Mouse (Mus musculus) kidney, postnatal 0 days (tissue): ENCODE measurements around the gene Slc38a10. TPM values are rescaled to one million over a fixed set of nuclear protein-coding genes. Genes with fewer than 3 reads are reported as not detected.

Source experiments
- ATAC-seq: fragments of 200-750 bp; cut with Nextera tagmentation; replicated peaks from 2 replicates; pipeline ENCODE4 v1.8.0; 2017; ENCODE audit warnings: low read depth, moderate number of reproducible peaks, moderate TSS enrichment, moderate library complexity; ENCODE audit not compliant: low FRiP score
- DNase-seq: peaks from one replicate; pipeline ENCODE4 v3.0.0-alpha.2; 2016; ENCODE audit warnings: low spot score
- H3K27ac ChIP-seq: fragments of 300-500 bp; sonication (generic); 2 replicates; pipeline ENCODE4 v1.5.1; 2014; ENCODE audit warnings: mild to moderate bottlenecking
- H3K27me3 ChIP-seq: fragments of 300-500 bp; sonication (generic); 2 replicates; pipeline ENCODE4 v1.6.1; 2014; ENCODE audit warnings: low read length, mixed read lengths; ENCODE audit not compliant: insufficient read depth
- H3K36me3 ChIP-seq: fragments of 300-500 bp; sonication (generic); 2 replicates; pipeline ENCODE4 v1.6.1; 2014; ENCODE audit warnings: low read length, mixed read lengths; ENCODE audit not compliant: insufficient read depth
- H3K4me1 ChIP-seq: fragments of 300-500 bp; sonication (generic); replicated peaks from 2 replicates; pipeline ENCODE4 v1.6.1; 2014; ENCODE audit warnings: antibody characterized with exemption, low read length, mixed read lengths; ENCODE audit not compliant: insufficient read depth
- H3K4me2 ChIP-seq: fragments of 300-500 bp; sonication (generic); 2 replicates; pipeline ENCODE4 v1.6.1; 2014; ENCODE audit warnings: mild to moderate bottlenecking, low read length, moderate library complexity, mixed read lengths
- H3K4me3 ChIP-seq: fragments of 300-500 bp; sonication (generic); replicated peaks from 2 replicates; pipeline ENCODE4 v1.5.1; 2014; ENCODE audit warnings: low read depth, low read length
- H3K9ac ChIP-seq: fragments of 300-500 bp; sonication (generic); 2 replicates; pipeline ENCODE4 v1.6.1; 2014; ENCODE audit warnings: low read depth, low read length
- H3K9me3 ChIP-seq: fragments of 300-500 bp; sonication (generic); replicated peaks from 2 replicates; pipeline ENCODE4 v1.6.1; 2016; ENCODE audit warnings: low read length, inconsistent platforms, mixed read lengths
- CTCF ChIP-seq: IDR thresholded peaks from 2 replicates; pipeline ENCODE4 v1.5.1; 2016; ENCODE audit warnings: antibody characterized with exemption, low read depth, mild to moderate bottlenecking, moderate library complexity
- WGBS: fragments of 180-500 bp; shearing (Covaris S2); extraction: QIAGEN DNeasy Blood & Tissue Kit; methylation state at CpG from one replicate; pipeline ENCODE4 v1.1.7; 2014; 5-methylcytosine and 5-hydroxymethylcytosine counted together
- polyA plus RNA-seq: library from polyadenylated mRNA; unstranded; fragments of >200 nt; fragmentation: Nextera tagmentation; extraction: Ambion mirVana; gene quantifications from 2 replicates; pipeline ENCODE4 v1.2.1, GENCODE M21; 2015

The Slc38a10 gene
- 94.0 and 105 TPM in 2 replicates for polyA plus RNA-seq

DNA sequence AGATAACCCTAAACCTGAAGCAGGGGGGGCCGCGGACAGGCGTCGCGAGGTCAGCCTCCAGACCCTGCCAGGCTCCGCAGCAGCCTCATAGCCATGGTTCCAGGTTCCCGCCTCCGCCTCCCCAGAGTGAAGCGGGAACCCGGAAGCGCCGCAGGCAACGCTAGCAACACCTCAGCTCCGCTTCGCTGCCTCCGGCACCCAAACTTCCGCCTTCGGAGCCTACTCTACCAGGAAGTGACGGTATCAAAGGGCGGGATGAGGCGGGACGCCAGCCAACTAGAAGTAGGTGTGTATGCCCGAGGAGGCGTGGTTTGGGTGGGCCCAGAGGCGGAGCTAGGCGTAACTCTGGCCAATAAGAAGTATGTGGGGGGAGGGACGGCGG lies at the start of gene Slc38a10:
Slc38a10 (minus strand) TSS at position 234 of the 382 bp plus-strand sequence.
- H3K4me1 ChIP-seq, result peaks cover 22% of the 10 kb centered on the region
- H3K9me3 ChIP-seq, result no peaks in the 10 kb centered on the region
- H3K27ac ChIP-seq, result peak within 1 kb of the TSS; percentile 88
- peak; percentile 95 for ATAC-seq
- no peaks in the 10 kb centered on the region for H3K36me3 ChIP-seq
- 0% methylated on average over 28 of the region's 28 CpGs for WGBS
- H3K9ac ChIP-seq, result peak within 1 kb of the TSS; percentile 86
- peak; percentile 100 for DNase-seq
- H3K4me2 ChIP-seq, result peak within 1 kb of the TSS; percentile 90
- peak within 1 kb of the TSS; percentile 87 for H3K4me3 ChIP-seq
- H3K27me3 ChIP-seq, result no peaks in the 10 kb centered on the region
- no peak for TF ChIP-seq CTCF

GRCm38 (mm10) chr11:120200621-120201020 lies 49.5 kb upstream of the Slc38a10 start:
- no peak overlapping the region for H3K4me2 ChIP-seq
- no peak overlapping the region for H3K4me3 ChIP-seq
- no peaks in the 10 kb centered on the region for H3K36me3 ChIP-seq
- no peak overlapping the region for H3K9ac ChIP-seq
- ATAC-seq (no peak), DNase-seq (no peak)
- H3K27me3 ChIP-seq, result no peaks in the 10 kb centered on the region
- no peaks in the 10 kb centered on the region for H3K9me3 ChIP-seq
- H3K4me1 ChIP-seq, result peaks cover 5% of the 10 kb centered on the region; the same call in 1 of the 2 replicates
- no peak for TF ChIP-seq CTCF
- 68% methylated on average over 6 of the region's 6 CpGs for WGBS
- H3K27ac ChIP-seq, result no peak overlapping the region

GRCm38 (mm10) chr11:120199766-120200165 lies 48.6 kb upstream of the Slc38a10 start:
- Histone ChIP-seq H3K4me2 (no peak overlapping the region), H3K4me3 (no peak overlapping the region), H3K36me3 (no peaks in the 10 kb centered on the region), H3K27me3 (no peaks in the 10 kb centered on the region), H3K9ac (no peak overlapping the region), H3K9me3 (no peaks in the 10 kb centered on the region), H3K27ac (peak overlapping the region; percentile 19; the same call in 1 of the 2 replicates), H3K4me1 (peaks cover 5% of the 10 kb centered on the region; the same call in 1 of the 2 replicates)
- DNase-seq (peak; percentile 57), ATAC-seq (no peak)
- no peak for TF ChIP-seq CTCF
- 46% methylated on average over 7 of the region's 7 CpGs for WGBS

- Histone ChIP-seq H3K27me3 (no peaks in the 10 kb centered on the region), H3K27ac (no peak overlapping the region), H3K36me3 (no peaks in the 10 kb centered on the region), H3K4me3 (no peak overlapping the region), H3K9ac (no peak overlapping the region), H3K4me2 (no peak overlapping the region), H3K4me1 (peaks cover 5% of the 10 kb centered on the region; the same call in 1 of the 2 replicates), H3K9me3 (no peaks in the 10 kb centered on the region)
- WGBS, result 17% methylated on average over 13 of the region's 13 CpGs
- DNase-seq, result peak; percentile 66
- TF ChIP-seq CTCF, result no peak
- no peak; the same call in 1 of the 2 replicates for ATAC-seq
Measured at GRCm38 (mm10) chr11:120198831-120199230, 47.7 kb upstream of the Slc38a10 start.

DNA sequence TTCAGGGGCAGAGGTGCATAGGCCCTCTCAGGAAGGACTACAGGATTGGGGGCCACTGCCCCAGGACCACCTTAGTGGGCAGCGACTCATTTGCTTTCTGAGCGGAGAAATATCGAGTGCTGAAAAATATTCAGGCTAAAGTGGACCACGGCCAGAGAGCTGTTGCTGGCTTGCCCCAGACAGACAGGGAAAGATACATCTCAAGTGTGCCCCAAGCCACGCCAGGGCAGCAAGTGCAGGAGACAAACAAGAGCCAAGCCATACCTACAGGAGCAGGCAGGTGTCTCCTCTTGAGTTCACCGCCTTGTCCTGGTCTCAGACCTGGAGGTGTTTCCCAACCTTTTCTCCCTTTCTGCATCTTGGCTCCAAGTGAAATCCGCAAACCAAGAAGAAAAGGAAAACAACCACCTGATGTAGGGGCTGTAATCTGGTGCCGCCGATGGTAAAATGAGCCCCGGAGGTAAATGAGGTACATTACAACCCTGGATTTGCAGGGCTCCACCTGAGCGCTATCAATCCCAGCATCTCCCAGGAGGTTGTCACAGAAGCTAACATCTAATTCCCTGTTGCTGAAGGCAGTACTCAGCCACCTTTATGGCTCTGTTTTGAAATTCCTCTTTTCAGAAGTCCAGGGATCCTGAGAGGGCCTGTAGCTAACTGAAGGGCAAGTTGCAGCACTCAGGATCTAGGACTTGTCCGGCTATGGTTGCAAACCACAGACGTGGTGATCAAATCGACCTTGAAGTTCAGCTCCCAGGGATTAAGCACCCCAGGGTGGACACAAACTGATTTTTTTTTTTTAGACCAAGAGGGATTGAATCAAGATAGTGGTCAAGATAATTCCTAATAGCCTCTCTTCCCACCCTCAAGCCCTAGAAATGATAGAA lies 39.6 kb upstream of the Slc38a10 start:
- no peak for ATAC-seq
- Histone ChIP-seq H3K4me3 (peak overlapping the region; percentile 79; the same call in 1 of the 2 replicates), H3K4me2 (peak overlapping the region; percentile 70), H3K36me3 (no peaks in the 10 kb centered on the region), H3K4me1 (peaks cover 13% of the 10 kb centered on the region; the same call in 1 of the 2 replicates), H3K27ac (peak overlapping the region; percentile 80), H3K9me3 (no peaks in the 10 kb centered on the region), H3K27me3 (no peaks in the 10 kb centered on the region), H3K9ac (peak overlapping the region; percentile 43; the same call in 1 of the 2 replicates)
- 35% methylated on average over 14 of the region's 14 CpGs for WGBS
- TF ChIP-seq CTCF, result no peak
- no peak for DNase-seq

DNA sequence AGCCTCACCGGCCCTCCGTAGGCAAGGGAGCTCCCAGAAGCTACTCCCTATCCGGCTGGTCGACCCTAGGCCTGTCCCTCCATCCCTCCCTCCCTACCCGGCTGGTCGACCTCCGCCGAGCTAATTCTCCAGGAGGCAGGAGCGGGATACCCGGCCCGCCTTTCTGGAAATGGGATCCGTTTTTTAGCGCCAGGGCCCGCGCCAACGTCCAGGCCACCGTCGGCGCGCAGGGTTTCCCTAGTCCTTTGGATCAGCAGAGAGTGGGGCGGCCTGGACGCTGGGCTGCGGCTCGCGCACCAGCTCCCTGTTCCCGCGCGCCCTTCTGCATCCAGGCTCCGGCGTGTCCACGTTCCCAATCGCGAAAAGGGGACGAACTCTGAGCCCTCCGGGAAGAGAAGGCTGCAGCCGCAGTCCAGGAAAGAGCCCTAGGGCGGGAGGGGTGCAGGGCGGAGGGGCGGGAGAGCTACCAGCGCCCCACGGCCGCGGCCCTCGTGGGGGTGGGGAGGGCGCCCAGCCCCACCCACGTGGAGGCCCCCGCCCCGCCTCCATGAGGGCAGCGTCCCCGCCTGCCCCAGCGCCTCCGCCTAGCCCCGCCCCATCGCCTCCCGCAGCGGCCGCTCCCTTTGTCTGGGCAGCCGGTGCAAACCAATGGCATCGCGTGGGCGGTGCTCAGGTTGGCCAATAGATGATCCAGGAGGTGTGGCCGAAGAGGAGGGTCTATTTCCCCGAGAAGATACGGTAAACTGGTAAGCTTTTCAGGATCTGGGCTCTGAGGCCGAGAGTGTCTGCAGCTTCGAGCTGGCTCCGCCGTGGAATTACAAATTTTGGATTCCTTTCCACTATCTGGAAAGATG lies 38.5 kb upstream of the Slc38a10 start:
- H3K4me3 ChIP-seq, result peak overlapping the region; percentile 79
- peak overlapping the region; percentile 70 for H3K4me2 ChIP-seq
- H3K9me3 ChIP-seq, result no peaks in the 10 kb centered on the region
- H3K27ac ChIP-seq, result peak overlapping the region; percentile 93
- DNase-seq (peak; percentile 99), ATAC-seq (peak; percentile 89)
- H3K4me1 ChIP-seq, result peaks cover 22% of the 10 kb centered on the region; the same call in 1 of the 2 replicates
- TF ChIP-seq CTCF, result no peak
- H3K27me3 ChIP-seq, result no peaks in the 10 kb centered on the region
- H3K36me3 ChIP-seq, result no peaks in the 10 kb centered on the region
- H3K9ac ChIP-seq, result peak overlapping the region; percentile 85
- under 1% methylated on average over 56 of the region's 68 CpGs for WGBS
